8 mouse cellular contexts compared by ENCODE assay signal in genomic region chr6:57535971-57536669, GRCm38 (mm10). TPM values are rescaled to one million over a fixed set of nuclear protein-coding genes. Genes with fewer than 3 reads are reported as not detected.
DNase-seq lines count a peak whose midpoint lies in the region; ATAC-seq and TF ChIP-seq lines count a peak whose summit lies in the region.

No protein-coding gene starts in this region.

- TF ChIP-seq POLR2A in liver, adult 2 months (IDR thresholded peaks at IDR 0.05; ENCODE audit: extremely low read depth, insufficient read depth, low read length) = no peak

- no peaks in the 10 kb centered on the region for H3K9me3 ChIP-seq in forebrain, embryonic 14.5 days (replicated peaks; ENCODE audit: control insufficient read depth, low read length)
- no peaks in the 10 kb centered on the region for H3K9me3 ChIP-seq in midbrain, embryonic 12.5 days

- peaks cover 6% of the 10 kb centered on the region; the same call in 1 of the 2 replicates for H3K79me2 ChIP-seq in liver, adult 2 months (ENCODE audit: control insufficient read depth, insufficient read depth, low read length)

- peak overlapping the region; percentile 54 for H3K4me3 ChIP-seq in liver, adult 2 months (ENCODE audit: insufficient read depth, low read depth, low read length)
- H3K4me3 ChIP-seq in brown adipose tissue, adult 24 weeks (ENCODE audit: insufficient read depth, low read depth, low read length) = peak overlapping the region; percentile 66
- H3K4me3 ChIP-seq in forebrain, embryonic 14.5 days (ENCODE audit: low read depth, low read length) = peak overlapping the region; percentile 69
- peak overlapping the region; percentile 66 for H3K4me3 ChIP-seq in midbrain, embryonic 12.5 days

- no peak for TF ChIP-seq CTCF in liver, adult 2 months (IDR thresholded peaks at IDR 0.05; ENCODE audit: low read depth, low read length)

- no peaks in the 10 kb centered on the region for H3K36me3 ChIP-seq in liver, adult 2 months (ENCODE audit: control insufficient read depth, insufficient read depth, low read length)
- H3K36me3 ChIP-seq in forebrain, embryonic 14.5 days (ENCODE audit: control insufficient read depth, insufficient read depth, low read length) = no peaks in the 10 kb centered on the region
- H3K36me3 ChIP-seq in midbrain, embryonic 12.5 days = no peaks in the 10 kb centered on the region

- H3K27me3 ChIP-seq in liver, adult 2 months (ENCODE audit: control insufficient read depth, insufficient read depth, low read length) = no peaks in the 10 kb centered on the region
- H3K27me3 ChIP-seq in forebrain, embryonic 14.5 days (replicated peaks; ENCODE audit: control insufficient read depth, insufficient read depth, low read length) = no peaks in the 10 kb centered on the region
- no peaks in the 10 kb centered on the region for H3K27me3 ChIP-seq in midbrain, embryonic 12.5 days

- ATAC-seq in forebrain, embryonic 14.5 days = peak; percentile 45
- ATAC-seq in midbrain, embryonic 12.5 days (ENCODE audit: low FRiP score, low read depth) = peak; percentile 50

- H3K4me1 ChIP-seq in liver, adult 2 months (ENCODE audit: control insufficient read depth, insufficient read depth, low read length) = peaks cover 18% of the 10 kb centered on the region
- H3K4me1 ChIP-seq in brown adipose tissue, adult 24 weeks (ENCODE audit: control insufficient read depth, insufficient read depth, insufficient read length, low read length) = peaks cover 5% of the 10 kb centered on the region; the same call in 1 of the 2 replicates
- peaks cover 8% of the 10 kb centered on the region; the same call in 1 of the 2 replicates for H3K4me1 ChIP-seq in forebrain, embryonic 14.5 days (ENCODE audit: control insufficient read depth, insufficient read depth, low read length)
- H3K4me1 ChIP-seq in midbrain, embryonic 12.5 days = peaks cover 11% of the 10 kb centered on the region

- no peak for DNase-seq in liver, adult 2 months (ENCODE audit: extremely low read depth, low read depth, low spot score)
- DNase-seq in liver = no peak
- peak; percentile 32 for DNase-seq in forebrain, embryonic 14.5 days (ENCODE audit: low spot score)
- DNase-seq in kidney, postnatal 14 days = peak; percentile 11
- no peak for DNase-seq in c-Kit-positive CD71-positive TER-119-positive erythroid progenitor cells, embryonic 14.5 days (ENCODE audit: low spot score)
- DNase-seq in right cerebral cortex, postnatal 25 days = no peak

- 20% methylated on average over 14 of the region's 14 CpGs for WGBS in liver, adult 2 months
- WGBS in forebrain, embryonic 14.5 days = 23% methylated on average over 14 of the region's 14 CpGs
- WGBS in midbrain, embryonic 12.5 days = 30% methylated on average over 14 of the region's 14 CpGs

- H3K9ac ChIP-seq in liver, adult 2 months (ENCODE audit: low read depth, low read length) = peak overlapping the region; percentile 56
- H3K9ac ChIP-seq in forebrain, embryonic 14.5 days (ENCODE audit: low read length) = peak overlapping the region; percentile 59
- H3K9ac ChIP-seq in midbrain, embryonic 12.5 days (replicated peaks) = peak overlapping the region; percentile 16; the same call in 1 of the 2 replicates

- H3K27ac ChIP-seq in liver, adult 2 months (replicated peaks; ENCODE audit: insufficient read depth, low read depth, low read length) = peak overlapping the region; percentile 75
- peak overlapping the region; percentile 67 for H3K27ac ChIP-seq in brown adipose tissue, adult 24 weeks (replicated peaks; ENCODE audit: low read depth, low read length)
- H3K27ac ChIP-seq in forebrain, embryonic 14.5 days (ENCODE audit: low read depth, low read length) = no peak overlapping the region
- peak overlapping the region; percentile 63 for H3K27ac ChIP-seq in midbrain, embryonic 12.5 days (replicated peaks)

- H3K4me2 ChIP-seq in forebrain, embryonic 14.5 days (ENCODE audit: low read length) = peak overlapping the region; percentile 87
- peak overlapping the region; percentile 76 for H3K4me2 ChIP-seq in midbrain, embryonic 12.5 days (replicated peaks)

RNA-seq across cellular contexts. Expression of gene Ppm1k, which starts 0.9 kb away (rescaled TPM):
- total RNA-seq in liver, adult 2 months (2014; rRNA removed) = 137 and 148 TPM in 2 replicates
- 10.4 and 12.5 TPM in 2 replicates for polyA plus RNA-seq in liver, adult 2 months (2012; rRNA removed)
- 9.2 and 17.2 TPM in 2 replicates for polyA plus RNA-seq in brown adipose tissue, adult 24 weeks (2012; ENCODE audit: insufficient read depth, insufficient read length, missing spikeins)
- 4.9 and 6.2 TPM in 2 replicates for polyA plus RNA-seq in forebrain, embryonic 14.5 days (2014; fragmentation: Nextera tagmentation; extraction: Ambion mirVana)
- polyA plus RNA-seq in midbrain, embryonic 12.5 days (2016; fragmentation: Nextera tagmentation; extraction: Ambion mirVana) = 6.7 and 8.2 TPM in 2 replicates

RNA-seq across cellular contexts. Expression of gene Herc6, which starts 44.7 kb away (rescaled TPM):
- 13.2 and 18.6 TPM in 2 replicates for total RNA-seq in liver, adult 2 months (2014; rRNA removed)
- polyA plus RNA-seq in liver, adult 2 months (2012; rRNA removed) = 9.1 and 15.7 TPM in 2 replicates
- 2.5 and 3.1 TPM in 2 replicates for polyA plus RNA-seq in brown adipose tissue, adult 24 weeks (2012; ENCODE audit: insufficient read depth, insufficient read length, missing spikeins)
- 1.4 and 1.5 TPM in 2 replicates for polyA plus RNA-seq in forebrain, embryonic 14.5 days (2014; fragmentation: Nextera tagmentation; extraction: Ambion mirVana)
- 1.5 TPM in 2 replicates for polyA plus RNA-seq in midbrain, embryonic 12.5 days (2016; fragmentation: Nextera tagmentation; extraction: Ambion mirVana)

Comparison
In these comparisons a context has a peak if more than half of its experiments do, and no peak if none do; other contexts are left out.
1. DNase-seq: peak in forebrain, embryonic 14.5 days (single experiment) and kidney, postnatal 14 days (single experiment); none in liver, adult 2 months (single experiment), liver (single experiment), c-Kit-positive CD71-positive TER-119-positive erythroid progenitor cells, embryonic 14.5 days (single experiment) and right cerebral cortex, postnatal 25 days (single experiment).
2. Peak in every context shown above with its lines, with median percentiles within 50 percentile points of each other: H3K4me3 ChIP-seq and H3K9ac ChIP-seq.